Mouse (Mus musculus): ENCODE data around the gene Map2k5.

Gene Map2k5

GRCm38 (mm10) chr9:63339256-63339655 lies 38.4 kb downstream of the Map2k5 start:
- DNase-seq (ENCODE audit: low spot score in 2 of 2) = no peak

- DNase-seq (ENCODE audit: low spot score in 2 of 2) = no peak
Observed at GRCm38 (mm10) chr9:63338716-63339115, 39.0 kb downstream of the Map2k5 start.

GRCm38 (mm10) chr9:63335816-63336215 lies 41.9 kb downstream of the Map2k5 start:
- no peak for DNase-seq (ENCODE audit: low spot score in 2 of 2)

DNA sequence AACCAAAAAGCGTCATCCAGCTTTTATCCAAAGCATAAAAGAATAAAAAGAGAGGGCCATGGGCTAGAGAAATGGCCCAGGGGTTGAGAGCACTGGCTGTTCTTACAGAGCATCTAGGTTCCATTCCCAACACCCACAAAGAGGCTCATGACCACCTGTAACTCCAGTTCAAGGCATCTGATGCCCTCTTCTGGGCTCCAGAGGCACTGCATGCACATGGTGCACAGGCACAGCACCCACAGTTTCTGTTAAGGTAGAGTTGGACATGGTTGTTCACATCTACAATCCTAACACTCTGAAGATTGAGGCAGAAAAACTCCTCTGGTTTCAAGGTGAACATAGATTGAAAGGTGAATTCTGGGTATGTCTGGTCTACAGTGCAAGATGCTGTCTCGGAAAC lies 44.6 kb downstream of the Map2k5 start:
- peak in 1 of 2 experiments; percentile 6 for DNase-seq (ENCODE audit: low spot score in 2 of 2)

GRCm38 (mm10) chr9:63331246-63331645 lies 46.5 kb downstream of the Map2k5 start:
- DNase-seq (ENCODE audit: low spot score in 2 of 2) = no peak

GRCm38 (mm10) chr9:63328958-63329685 lies 48.6 kb downstream of the Map2k5 start:
- no peak for DNase-seq (ENCODE audit: low spot score in 2 of 2)

DNA sequence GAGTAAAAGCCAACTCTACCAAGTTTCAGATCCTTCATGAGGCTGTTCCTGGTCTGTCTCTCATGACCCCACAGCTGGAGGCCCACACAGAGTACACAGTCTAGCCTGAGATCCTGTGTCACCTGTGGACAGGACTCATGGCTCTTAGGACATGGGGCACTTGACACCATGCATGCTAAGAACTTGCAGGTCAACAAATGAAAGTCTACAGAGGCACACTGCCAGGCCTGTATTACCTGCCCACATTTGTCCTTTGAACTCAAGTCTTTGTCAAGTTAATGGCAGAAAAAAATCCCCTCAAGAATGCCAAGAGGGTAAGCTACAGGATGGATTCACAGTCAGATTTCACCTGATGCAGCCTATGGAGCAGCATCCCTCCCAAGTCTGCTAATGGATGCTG lies 62.5 kb downstream of the Map2k5 start:
- no peak for DNase-seq (ENCODE audit: low spot score in 2 of 2)

- DNase-seq (ENCODE audit: low spot score in 2 of 2) = no peak
Observed at GRCm38 (mm10) chr9:63314126-63314525, 63.6 kb downstream of the Map2k5 start.

GRCm38 (mm10) chr9:63309956-63310355 lies 67.7 kb downstream of the Map2k5 start:
- DNase-seq (ENCODE audit: low spot score in 2 of 2) = no peak

- no peak for DNase-seq (ENCODE audit: low spot score in 2 of 2)
Observed at GRCm38 (mm10) chr9:63309008-63309407, 68.7 kb downstream of the Map2k5 start.

GRCm38 (mm10) chr9:63308441-63308840 lies 69.3 kb downstream of the Map2k5 start:
- no peak for DNase-seq (ENCODE audit: low spot score in 2 of 2)

DNA sequence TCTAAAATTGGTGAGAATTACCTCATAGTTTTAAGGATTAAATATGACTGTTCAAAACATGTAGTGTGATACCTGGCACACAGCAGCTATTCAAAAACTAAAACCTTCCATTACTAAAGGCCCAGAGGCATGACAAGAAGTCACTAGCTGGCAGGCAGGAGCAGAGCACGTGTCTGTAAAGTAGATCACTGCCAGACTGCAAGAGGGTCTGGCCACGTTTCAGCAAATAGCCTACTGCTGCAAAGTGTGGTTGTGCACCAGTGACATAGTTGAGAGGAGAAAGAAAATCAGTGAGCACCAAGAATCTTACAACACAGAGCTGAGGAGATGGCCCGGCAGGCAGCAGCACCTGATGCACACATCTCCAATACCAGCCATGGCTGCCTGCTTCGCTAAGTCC lies 75.2 kb downstream of the Map2k5 start:
- DNase-seq (ENCODE audit: low spot score in 2 of 2) = no peak

DNA sequence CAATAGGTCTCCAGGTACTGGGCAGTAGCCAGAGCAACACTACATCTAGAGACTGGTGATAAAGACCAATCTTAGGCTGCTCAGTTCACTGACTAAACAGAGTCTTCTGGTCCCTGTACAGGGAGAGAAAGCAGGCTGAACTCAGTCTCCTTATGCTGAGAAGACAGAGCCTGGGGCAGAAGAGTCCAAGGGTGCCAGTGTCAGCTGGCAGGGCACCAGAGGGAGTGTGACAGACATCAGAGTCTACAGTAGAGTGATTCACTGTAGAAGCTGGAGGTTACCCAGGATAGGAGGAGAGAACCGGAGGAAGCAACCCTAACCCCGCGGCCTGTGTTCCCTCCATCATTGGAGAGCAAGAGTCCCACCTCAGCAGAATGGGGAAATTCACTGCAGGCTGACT lies 79.0 kb downstream of the Map2k5 start:
- DNase-seq (ENCODE audit: low spot score in 2 of 2) = no peak

- no peak for DNase-seq (ENCODE audit: low spot score in 2 of 2)
Observed at GRCm38 (mm10) chr9:63295551-63295958, 82.1 kb downstream of the Map2k5 start.

- no peak for DNase-seq (ENCODE audit: low spot score in 2 of 2)
Observed at GRCm38 (mm10) chr9:63294846-63295245, 82.9 kb downstream of the Map2k5 start.

DNA sequence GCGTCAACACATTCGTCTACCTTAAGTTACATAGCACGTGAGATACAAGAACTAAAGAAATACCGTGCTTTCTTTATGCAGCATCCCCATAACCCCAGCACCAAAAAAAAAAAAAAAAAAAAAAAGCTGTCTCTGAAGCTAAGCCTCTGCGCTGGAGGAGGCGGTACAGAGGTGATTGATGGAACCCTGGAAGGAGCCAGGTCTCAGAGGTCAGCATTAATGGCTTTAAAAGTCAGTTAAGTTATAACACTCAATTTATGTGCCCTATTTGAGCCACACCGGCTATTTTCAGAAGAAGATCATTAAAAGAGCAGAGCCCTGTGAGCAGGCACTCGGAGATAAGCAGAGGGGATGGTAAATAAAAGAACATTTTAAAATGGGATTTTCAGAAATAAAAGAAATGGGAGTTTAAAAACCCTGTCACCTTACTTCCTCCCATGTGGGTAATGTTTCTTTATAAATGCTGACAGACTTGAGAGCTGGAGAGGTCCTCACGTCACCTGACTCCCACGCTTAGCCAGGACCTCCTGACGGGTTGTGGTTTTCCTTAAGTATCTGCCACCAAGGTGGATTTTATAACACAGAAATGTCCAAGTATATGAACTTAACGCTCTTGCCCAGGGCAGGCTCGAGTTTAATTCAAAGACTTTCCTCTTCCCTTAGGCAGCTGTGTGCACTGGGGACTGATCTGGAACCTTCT lies 83.8 kb downstream of the Map2k5 start:
- no peak for DNase-seq (ENCODE audit: low spot score in 2 of 2)

GRCm38 (mm10) chr9:63288676-63289075 lies 89.0 kb downstream of the Map2k5 start:
- no peak for DNase-seq (ENCODE audit: low spot score in 2 of 2)

- DNase-seq (ENCODE audit: low spot score in 2 of 2) = no peak
Observed at GRCm38 (mm10) chr9:63284392-63284791, 93.3 kb downstream of the Map2k5 start.

DNA sequence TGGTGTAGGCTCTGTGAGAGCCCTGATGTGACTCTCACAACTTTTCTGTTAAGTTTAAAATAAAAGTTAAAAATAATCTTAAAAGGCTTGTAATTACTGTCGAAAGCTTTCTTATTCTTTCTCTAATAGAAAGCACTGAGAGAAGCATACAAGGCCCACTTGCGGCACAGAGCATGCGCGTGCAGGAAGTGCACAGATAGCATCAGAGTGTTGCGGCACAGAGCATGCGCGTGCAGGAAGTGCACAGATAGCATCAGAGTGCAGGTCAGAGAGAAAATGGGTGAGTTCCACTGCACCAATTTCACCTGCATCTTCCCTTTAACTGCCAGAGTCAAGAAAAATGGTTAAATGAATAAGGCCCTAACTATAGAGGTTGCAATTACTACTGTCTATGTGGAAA lies 95.7 kb downstream of the Map2k5 start:
- DNase-seq (ENCODE audit: low spot score in 2 of 2) = no peak

- DNase-seq (ENCODE audit: low spot score in 2 of 2) = no peak
Observed at GRCm38 (mm10) chr9:63281086-63281485, 96.6 kb downstream of the Map2k5 start.

DNA sequence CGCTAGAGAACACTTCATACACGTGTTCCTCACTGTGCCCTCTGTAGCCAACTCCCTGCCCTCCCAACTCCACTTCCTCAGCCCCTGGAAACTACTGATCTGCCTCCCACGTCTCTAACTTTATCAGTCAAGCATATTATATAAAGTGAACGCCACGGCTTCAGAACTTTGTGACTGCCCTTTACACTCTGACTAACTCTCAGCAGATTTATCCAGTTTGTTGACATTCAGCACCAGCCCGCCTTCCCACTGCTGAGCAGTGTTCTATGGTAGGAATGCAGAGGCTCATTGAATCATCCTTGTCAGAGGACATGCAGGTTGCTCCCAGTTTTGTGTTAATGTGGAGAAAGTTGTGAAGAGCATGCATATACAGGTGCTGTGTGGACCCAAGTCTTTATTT lies 103.9 kb downstream of the Map2k5 start:
- DNase-seq (ENCODE audit: low spot score in 2 of 2) = no peak

GRCm38 (mm10) chr9:63269839-63270238 lies 107.9 kb downstream of the Map2k5 start:
- no peak for DNase-seq (ENCODE audit: low spot score in 2 of 2)

DNA sequence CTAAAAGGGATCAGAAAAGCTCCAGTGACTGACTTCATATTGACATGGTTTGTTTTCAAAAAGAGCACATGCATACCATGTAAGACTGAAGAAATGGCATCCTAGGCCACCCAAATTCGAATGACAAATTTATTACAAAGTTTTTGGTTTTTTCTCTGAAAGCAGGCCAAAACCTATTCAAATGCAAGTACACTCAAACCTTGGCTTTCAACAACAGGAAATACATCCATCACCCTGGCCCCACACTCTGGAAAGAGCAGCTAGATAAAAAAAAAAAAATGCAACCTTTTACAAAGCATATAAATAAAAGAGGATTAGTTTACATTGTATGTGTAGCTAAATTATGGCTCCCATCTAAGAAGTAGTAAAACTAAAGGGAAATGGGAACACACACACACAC lies 114.5 kb downstream of the Map2k5 start:
- no peak for DNase-seq (ENCODE audit: low spot score in 2 of 2)

All from spleen, postnatal 14 days (tissue).